Mouse (Mus musculus) liver, embryonic 14 days (tissue): Measurements from ENCODE around the gene Wdr25. TPM values are rescaled to one million over a fixed set of nuclear protein-coding genes. Genes with fewer than 3 reads are reported as not detected.

Experiments
- polyA plus RNA-seq: library from polyadenylated mRNA; depleted of rRNA; stranded (reverse); fragments of >200 nt; gene quantifications from 2 replicates; pipeline ENCODE4 v1.2.3, GENCODE M21; 2012; rRNA removed

Wdr25 gene
- 3.8 and 4.1 TPM in 2 replicates for polyA plus RNA-seq

DNA sequence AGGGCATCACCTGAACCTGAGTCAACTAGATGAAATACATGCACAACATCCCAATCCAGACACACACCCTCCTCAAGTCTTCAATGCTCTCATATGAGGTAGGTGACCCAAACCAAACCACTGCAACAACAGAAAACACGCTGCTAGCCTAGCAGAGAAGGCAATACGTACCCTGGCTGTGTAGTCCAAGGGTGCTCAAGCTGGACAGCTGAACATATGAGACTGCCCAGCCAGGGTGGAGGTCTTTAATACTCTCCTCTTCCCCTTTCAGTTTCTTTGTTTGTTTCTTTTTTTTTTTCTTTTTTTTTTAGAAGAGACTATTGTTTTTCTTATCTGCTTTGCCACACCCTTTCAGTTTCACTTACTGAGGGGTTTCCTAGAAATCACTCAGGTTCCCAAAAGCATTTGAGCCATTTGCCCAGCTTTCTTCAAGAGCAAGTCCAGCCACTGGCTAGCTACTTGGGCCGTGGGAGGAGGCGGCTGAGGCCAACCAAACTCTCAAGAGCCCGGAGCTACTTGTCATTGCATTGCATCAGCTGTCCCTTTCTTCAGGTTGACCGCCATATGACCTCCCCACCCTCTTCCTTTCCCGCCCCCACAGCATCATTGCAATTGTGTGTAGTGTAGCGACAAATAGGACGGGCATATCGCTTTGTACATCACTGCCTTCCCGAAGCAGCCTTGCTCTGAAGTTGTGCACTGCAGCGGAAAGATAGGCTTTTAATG lies at the start of gene Wdr25:
TSS of gene Wdr25 (plus strand) at position 643 of the 726 bp plus-strand sequence.

DNA sequence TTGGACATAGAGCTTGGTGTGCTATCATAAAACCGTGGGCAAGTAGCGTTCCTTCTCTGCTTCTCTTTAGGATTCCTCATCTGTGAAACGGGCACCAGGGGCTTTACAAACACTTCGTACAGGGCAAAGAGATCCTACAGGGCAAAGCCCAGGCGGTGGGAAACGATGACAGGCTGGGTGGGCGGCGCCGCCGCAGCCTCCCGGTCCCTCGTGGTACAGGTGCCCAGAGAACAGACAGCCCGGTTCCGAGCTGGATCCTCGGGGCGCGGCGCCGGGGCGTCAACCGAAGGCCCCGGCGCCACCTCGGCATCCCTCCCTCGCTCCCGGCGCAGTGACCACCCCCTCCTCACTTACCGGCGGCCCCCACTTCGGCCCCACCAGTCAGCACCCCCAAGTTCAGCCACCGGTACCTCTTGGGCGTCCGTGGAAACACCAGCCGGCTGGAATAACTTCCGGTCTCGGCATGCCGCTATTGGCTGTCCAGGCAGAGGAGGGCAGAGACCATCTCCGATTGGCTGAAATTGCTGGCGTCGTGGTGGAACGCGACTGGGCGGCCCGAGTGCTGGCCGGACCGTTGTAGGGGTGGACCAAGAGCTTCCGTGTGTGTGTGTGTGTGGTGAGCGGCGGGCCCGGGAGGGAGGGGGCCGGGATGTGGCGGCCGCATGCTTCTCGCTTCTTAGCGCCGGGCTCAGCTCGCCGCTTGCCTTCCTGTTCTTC lies 442 bp downstream of the Wdr25 start, which contains the start of gene Wars:
TSS of gene Wars (minus strand) at position 460 of the 717 bp plus-strand sequence.

DNA sequence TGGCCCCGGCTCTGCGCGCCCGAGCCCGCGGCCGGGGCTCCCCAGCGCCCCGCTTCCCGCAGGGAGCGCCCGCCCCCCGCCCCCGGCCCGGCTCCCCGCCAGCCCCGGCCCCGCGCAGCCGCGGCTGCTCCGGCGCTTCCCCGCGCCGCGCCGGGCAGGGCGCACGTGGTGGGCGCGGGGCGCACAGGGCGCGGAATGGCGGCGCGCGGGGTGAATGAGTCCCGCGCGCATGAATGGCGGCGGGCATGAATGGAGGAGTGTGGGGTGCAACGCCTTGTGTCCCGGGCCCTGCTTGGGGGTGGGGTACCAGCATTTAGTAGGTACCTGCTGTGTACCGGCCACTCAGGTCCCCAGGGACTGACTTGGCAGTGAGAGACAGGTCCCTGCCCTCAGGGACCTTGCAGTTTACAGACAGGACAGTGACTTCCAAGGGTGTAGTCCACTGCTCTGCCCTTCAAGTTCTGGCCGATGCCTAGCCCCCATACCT lies 174.8 kb downstream of the Wdr25 start, which contains the start of gene Begain:
TSS of gene Begain (minus strand) at position 51 of the 487 bp plus-strand sequence.

Other genes with a start within 250 kb of the Wdr25 start
- 0.03 TPM in 1 of 2 replicates, not detected in the other for gene Degs2, start 191.3 kb upstream of the Wdr25 start, polyA plus RNA-seq
- gene Yy1, start 100.7 kb upstream of the Wdr25 start, polyA plus RNA-seq, result 11.3 and 13.6 TPM in 2 replicates
- gene Slc25a29, start 57.7 kb upstream of the Wdr25 start, polyA plus RNA-seq, result 0.37 and 0.53 TPM in 2 replicates
- gene Slc25a47, start 57.6 kb upstream of the Wdr25 start, polyA plus RNA-seq, result 2.9 and 3.9 TPM in 2 replicates
- 18.1 and 20.4 TPM in 2 replicates for gene Wars, start 543 bp downstream of the Wdr25 start, polyA plus RNA-seq
- gene Begain, start 174.6 kb downstream of the Wdr25 start, polyA plus RNA-seq, result 1.1 and 1.3 TPM in 2 replicates